21 mouse cellular contexts compared by ENCODE assay signal in genomic region chr10:76819321-76819720, GRCm38 (mm10).
DNase-seq lines count a peak whose midpoint lies in the region; ATAC-seq lines count a peak whose summit lies in the region.
"Had no signal": no experiment of that assay in that cellular context is flagged by ENCODE, and none has a peak within 500 bp of the region (broad histone marks: within the 10 kb centered on the region; RNA-seq: fewer than 3 reads in every experiment).

No protein-coding gene starts in this region.

- no peaks in the 10 kb centered on the region for H3K9me3 ChIP-seq in kidney, embryonic 14.5 days (ENCODE audit: control insufficient read depth, low read length)
- H3K9me3 ChIP-seq: forebrain, embryonic 13.5 days; hindbrain, embryonic 15.5 days; midbrain, embryonic 13.5 days; neural tube, embryonic 12.5 days had no signal

- H3K36me3 ChIP-seq in kidney, embryonic 14.5 days (ENCODE audit: control insufficient read depth, insufficient read depth, low read length): no peaks in the 10 kb centered on the region
- H3K36me3 ChIP-seq: hindbrain, embryonic 15.5 days; midbrain, embryonic 13.5 days; neural tube, embryonic 12.5 days had no signal

- H3K27me3 ChIP-seq in kidney, embryonic 14.5 days (ENCODE audit: control insufficient read depth, insufficient read depth, low read length): no peaks in the 10 kb centered on the region
- H3K27me3 ChIP-seq: forebrain, embryonic 13.5 days; hindbrain, embryonic 15.5 days; midbrain, embryonic 13.5 days; neural tube, embryonic 12.5 days had no signal

- no peak for ATAC-seq in kidney, embryonic 14.5 days (ENCODE audit: low FRiP score, low TSS enrichment)
- ATAC-seq: forebrain, embryonic 13.5 days; midbrain, embryonic 13.5 days had no signal

- no peak overlapping the region for H3K27ac ChIP-seq in kidney, embryonic 14.5 days (ENCODE audit: low read depth, low read length)
- H3K27ac ChIP-seq: forebrain, embryonic 13.5 days; gastrocnemius, adult 2 months; hindbrain, embryonic 15.5 days; liver, embryonic 14.5 days; midbrain, embryonic 13.5 days; neural tube, embryonic 12.5 days had no signal

- no peak overlapping the region for H3K4me2 ChIP-seq in kidney, embryonic 14.5 days (replicated peaks; ENCODE audit: low read depth, low read length)
- H3K4me2 ChIP-seq: forebrain, embryonic 13.5 days; heart, embryonic 11.5 days; hindbrain, embryonic 15.5 days; lung, embryonic 14.5 days; midbrain, embryonic 13.5 days; neural tube, embryonic 12.5 days had no signal

- WGBS in kidney, embryonic 14.5 days: 72% methylated on average over 2 of the region's 2 CpGs

- peak; percentile 74 for DNase-seq in kidney, adult 11 months
- DNase-seq in ES-CJ7 (ENCODE audit: low read depth, low spot score) (peak; percentile 59), ZHBTc4 (ENCODE audit: low read depth, low spot score) (peak; percentile 70)
- DNase-seq in kidney, postnatal 14 days: peak; percentile 45
- DNase-seq in right cerebral cortex, postnatal 4 days: no peak
- no peak for DNase-seq in adrenal gland, postnatal 36 days
- DNase-seq: B cell, adult 2 months; cerebellum, adult 11 months; cerebellum, postnatal 36 days; embryo, embryonic 11 days; gastrocnemius, adult 2 months; lung, embryonic 14.5 days; thymus, adult 2 months; thymus, postnatal 4 days had no signal

- H3K9ac ChIP-seq in kidney, embryonic 14.5 days (ENCODE audit: low read depth, low read length): no peak overlapping the region
- H3K9ac ChIP-seq: forebrain, embryonic 13.5 days; hindbrain, embryonic 15.5 days; liver, embryonic 14.5 days; lung, embryonic 14.5 days; midbrain, embryonic 13.5 days; neural tube, embryonic 12.5 days had no signal

- H3K4me1 ChIP-seq in kidney, embryonic 14.5 days (ENCODE audit: control insufficient read depth, insufficient read depth, low read length): no peaks in the 10 kb centered on the region

- no peak overlapping the region for H3K4me3 ChIP-seq in kidney, embryonic 14.5 days (ENCODE audit: low read length)
- H3K4me3 ChIP-seq: forebrain, embryonic 13.5 days; gastrocnemius, adult 2 months; hindbrain, embryonic 15.5 days; midbrain, embryonic 13.5 days; neural tube, embryonic 12.5 days had no signal

Comparison
In these comparisons a context has a peak if more than half of its experiments do, and no peak if none do; other contexts are left out.
1. DNase-seq: peak in kidney, adult 11 months (single experiment), ES-CJ7 (single experiment), ZHBTc4 (single experiment) and kidney, postnatal 14 days (single experiment); none in right cerebral cortex, postnatal 4 days (single experiment) and adrenal gland, postnatal 36 days (0 of 2).